Mouse (Mus musculus) cerebellum, adult 9-11 months (tissue): ENCODE data around the gene Dnah9.
A peak's percentile ranks its signal among the peaks of the same experiment; 100 is the strongest.

Experiments used
- DNase-seq: peaks from one replicate; pipeline ENCODE4 v3.0.0; 2022

The Dnah9 gene

GRCm38 (mm10) chr11:65918480-65919236 is 249.7 kb downstream of the Dnah9 start:
- DNase-seq, result no peak

- no peak for DNase-seq
Observed at GRCm38 (mm10) chr11:65909195-65909594, 259.2 kb downstream of the Dnah9 start.

GRCm38 (mm10) chr11:65905487-65905886 is 262.9 kb downstream of the Dnah9 start:
- DNase-seq, result peak; percentile 2

GRCm38 (mm10) chr11:65903944-65904343 is 264.4 kb downstream of the Dnah9 start:
- DNase-seq, result no peak

GRCm38 (mm10) chr11:65881465-65881864 is 286.9 kb downstream of the Dnah9 start:
- no peak for DNase-seq

- DNase-seq, result no peak
Observed at GRCm38 (mm10) chr11:65877146-65877775, 291.1 kb downstream of the Dnah9 start.

- no peak for DNase-seq
Observed at GRCm38 (mm10) chr11:65861476-65861875, 306.9 kb downstream of the Dnah9 start.

GRCm38 (mm10) chr11:65852066-65852465 is 316.3 kb downstream of the Dnah9 start:
- DNase-seq, result no peak

- DNase-seq, result no peak
Observed at GRCm38 (mm10) chr11:65846446-65846845, 321.9 kb downstream of the Dnah9 start.

GRCm38 (mm10) chr11:65838999-65839398 is 329.4 kb downstream of the Dnah9 start:
- peak; percentile 27 for DNase-seq

GRCm38 (mm10) chr11:65824556-65824955 is 343.8 kb downstream of the Dnah9 start:
- DNase-seq, result no peak

GRCm38 (mm10) chr11:65820877-65821276 is 347.5 kb downstream of the Dnah9 start:
- DNase-seq, result peak; percentile 25

GRCm38 (mm10) chr11:65820280-65820679 is 348.1 kb downstream of the Dnah9 start:
- DNase-seq, result no peak

GRCm38 (mm10) chr11:65818193-65818592 is 350.2 kb downstream of the Dnah9 start:
- DNase-seq, result no peak

GRCm38 (mm10) chr11:65816237-65816636 is 352.1 kb downstream of the Dnah9 start:
- DNase-seq, result no peak

- DNase-seq, result no peak
Observed at GRCm38 (mm10) chr11:65814381-65814780, 354.0 kb downstream of the Dnah9 start.

- no peak for DNase-seq
Observed at GRCm38 (mm10) chr11:65812088-65812487, 356.3 kb downstream of the Dnah9 start.

GRCm38 (mm10) chr11:65807601-65808000 is 360.8 kb downstream of the Dnah9 start:
- DNase-seq, result no peak

- peak; percentile 93 for DNase-seq
Observed at GRCm38 (mm10) chr11:65806909-65807504, 361.3 kb downstream of the Dnah9 start, which contains the start of gene Zkscan6. Zkscan6 (plus strand) TSS chr11:65807175.

GRCm38 (mm10) chr11:65806321-65806904 is 361.9 kb downstream of the Dnah9 start:
- no peak for DNase-seq

GRCm38 (mm10) chr11:65801899-65802298 is 366.5 kb downstream of the Dnah9 start:
- DNase-seq, result peak; percentile 93

GRCm38 (mm10) chr11:65795896-65796295 is 372.5 kb downstream of the Dnah9 start:
- no peak for DNase-seq

GRCm38 (mm10) chr11:65794428-65795219 is 373.7 kb downstream of the Dnah9 start:
- no peak for DNase-seq
